Mouse (Mus musculus): ENCODE data around the gene Art2b. TPM values are rescaled to one million over a fixed set of nuclear protein-coding genes. Genes with fewer than 3 reads are reported as not detected.
"Not testable (repeated sequence)": the region's sequence is repeated elsewhere in the genome, so short reads cannot be mapped to it uniquely, and the experiment has no call there.

Gene Art2b
- polyA plus RNA-seq, 1 experiment from 2014 or later, result not detected

DNA sequence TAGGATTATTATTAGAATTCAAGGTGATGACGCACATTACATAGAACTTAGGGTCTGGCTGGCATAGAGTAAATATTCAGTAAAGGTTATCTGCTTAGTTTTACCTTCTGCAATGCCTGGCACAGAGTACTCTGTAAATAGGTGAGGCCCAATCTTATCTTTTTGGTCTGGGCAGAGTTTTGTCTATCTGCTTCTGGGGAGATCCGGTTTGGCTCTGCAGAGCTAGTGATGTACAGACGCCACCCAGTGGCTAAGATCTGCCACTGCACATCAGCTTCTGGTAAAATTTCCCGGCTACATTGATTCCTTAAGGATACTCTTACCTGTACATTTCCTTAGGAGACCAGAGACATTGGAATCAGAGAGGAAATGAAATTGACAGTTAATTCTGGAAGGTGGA lies 35.0 kb upstream of the Art2b start:
- no peak overlapping the region for H3K4me3 ChIP-seq (replicated peaks; ENCODE audit: low read depth, low read length)
- H3K9me3 ChIP-seq (replicated peaks; ENCODE audit: low read length), result no peaks in the 10 kb centered on the region
- no peaks in the 10 kb centered on the region for H3K27me3 ChIP-seq (ENCODE audit: insufficient read depth, low read length)
- no peaks in the 10 kb centered on the region for H3K36me3 ChIP-seq (ENCODE audit: insufficient read depth, low read length)
- H3K4me1 ChIP-seq (replicated peaks; ENCODE audit: insufficient read depth, low read length), result no peaks in the 10 kb centered on the region
- H3K9ac ChIP-seq (ENCODE audit: low read depth, low read length), result no peak overlapping the region
- H3K4me2 ChIP-seq (ENCODE audit: low read length), result no peak overlapping the region
- DNase-seq (ENCODE audit: low spot score) (peak; percentile 60), ATAC-seq (replicated peaks; ENCODE audit: low FRiP score, low read depth) (no peak)
- WGBS, result 28% methylated on average over 4 of the region's 4 CpGs
- H3K27ac ChIP-seq, result no peak overlapping the region
- TF ChIP-seq CTCF (IDR thresholded peaks at IDR 0.05; ENCODE audit: low read depth), result peak; percentile 78

DNA sequence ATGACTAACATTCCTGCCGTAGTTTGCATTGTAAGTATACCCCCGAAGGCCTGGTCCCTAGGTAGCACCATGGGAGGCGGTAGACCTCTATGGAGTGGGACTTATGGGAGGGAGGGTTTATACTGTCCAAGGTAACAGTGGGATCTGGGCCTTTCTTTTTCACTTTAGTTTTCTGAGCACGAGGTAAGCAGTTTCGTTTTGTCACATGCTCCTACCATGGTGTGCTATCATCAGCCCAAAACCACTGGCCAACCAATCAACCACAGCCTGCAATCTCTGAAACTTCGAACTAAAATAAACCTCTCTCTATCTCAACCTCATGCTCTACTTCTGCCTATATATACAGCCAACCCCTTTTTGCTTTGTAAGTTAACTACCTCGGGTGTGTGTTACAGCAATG lies 32.9 kb upstream of the Art2b start:
- DNase-seq (ENCODE audit: low spot score) (no peak), ATAC-seq (replicated peaks; ENCODE audit: low FRiP score, low read depth) (no peak)
- no peaks in the 10 kb centered on the region for H3K36me3 ChIP-seq (ENCODE audit: insufficient read depth, low read length)
- H3K4me1 ChIP-seq (replicated peaks; ENCODE audit: insufficient read depth, low read length), result no peaks in the 10 kb centered on the region
- no peak overlapping the region for H3K9ac ChIP-seq (ENCODE audit: low read depth, low read length)
- no peak for TF ChIP-seq CTCF (IDR thresholded peaks at IDR 0.05; ENCODE audit: low read depth)
- no peak overlapping the region for H3K4me3 ChIP-seq (replicated peaks; ENCODE audit: low read depth, low read length)
- no peaks in the 10 kb centered on the region for H3K9me3 ChIP-seq (replicated peaks; ENCODE audit: low read length)
- H3K27me3 ChIP-seq (ENCODE audit: insufficient read depth, low read length), result no peaks in the 10 kb centered on the region
- no peak overlapping the region for H3K27ac ChIP-seq
- no peak overlapping the region for H3K4me2 ChIP-seq (ENCODE audit: low read length)
- WGBS, result 84% methylated on average over 7 of the region's 7 CpGs

DNA sequence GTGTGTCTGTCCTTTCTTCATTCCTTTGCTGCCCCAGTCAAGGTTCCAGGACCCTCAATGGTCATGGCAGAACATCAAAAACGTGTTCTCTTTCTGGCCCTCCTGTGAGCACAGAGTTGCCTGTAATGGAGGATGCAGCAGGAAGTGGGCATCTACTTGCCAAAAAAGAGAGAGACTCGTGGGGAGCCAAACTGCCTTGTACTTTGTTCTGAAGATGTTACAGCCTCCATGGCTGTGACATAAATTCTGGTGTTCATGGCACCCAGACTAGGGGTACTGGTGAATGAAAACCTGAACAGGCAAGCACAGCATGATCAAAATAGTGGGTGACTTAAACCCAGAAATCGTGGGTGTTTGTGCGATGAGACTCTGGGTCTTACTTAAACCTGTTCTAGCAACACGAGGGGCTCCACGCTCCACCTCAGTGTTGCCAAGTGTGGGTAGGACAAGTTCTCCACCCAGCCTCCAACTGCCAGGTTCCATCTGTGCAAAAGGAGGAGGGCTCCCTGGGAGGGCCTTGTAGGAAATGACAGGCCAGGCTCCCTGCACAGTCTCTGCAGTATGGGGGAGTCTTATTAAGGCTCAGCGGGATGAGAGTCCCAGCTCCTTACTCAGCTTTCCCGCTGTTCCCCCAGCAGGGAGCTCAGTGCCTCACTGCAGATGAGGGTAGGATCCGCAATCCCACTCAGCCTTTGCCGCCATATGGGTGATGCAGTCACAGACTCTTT lies 32.2 kb upstream of the Art2b start:
- H3K9ac ChIP-seq (ENCODE audit: low read depth, low read length), result no peak overlapping the region
- TF ChIP-seq CTCF (IDR thresholded peaks at IDR 0.05; ENCODE audit: low read depth), result no peak
- no peak overlapping the region for H3K27ac ChIP-seq
- H3K9me3 ChIP-seq (replicated peaks; ENCODE audit: low read length), result no peaks in the 10 kb centered on the region
- no peak for ATAC-seq (replicated peaks; ENCODE audit: low FRiP score, low read depth)
- DNase-seq (ENCODE audit: low spot score), result no peak
- no peaks in the 10 kb centered on the region for H3K36me3 ChIP-seq (ENCODE audit: insufficient read depth, low read length)
- 73% methylated on average over 10 of the region's 10 CpGs for whole genome bisulfite sequencing
- no peak overlapping the region for H3K4me2 ChIP-seq (ENCODE audit: low read length)
- no peaks in the 10 kb centered on the region for H3K4me1 ChIP-seq (replicated peaks; ENCODE audit: insufficient read depth, low read length)
- H3K27me3 ChIP-seq (ENCODE audit: insufficient read depth, low read length), result no peaks in the 10 kb centered on the region
- no peak overlapping the region for H3K4me3 ChIP-seq (replicated peaks; ENCODE audit: low read depth, low read length)

DNA sequence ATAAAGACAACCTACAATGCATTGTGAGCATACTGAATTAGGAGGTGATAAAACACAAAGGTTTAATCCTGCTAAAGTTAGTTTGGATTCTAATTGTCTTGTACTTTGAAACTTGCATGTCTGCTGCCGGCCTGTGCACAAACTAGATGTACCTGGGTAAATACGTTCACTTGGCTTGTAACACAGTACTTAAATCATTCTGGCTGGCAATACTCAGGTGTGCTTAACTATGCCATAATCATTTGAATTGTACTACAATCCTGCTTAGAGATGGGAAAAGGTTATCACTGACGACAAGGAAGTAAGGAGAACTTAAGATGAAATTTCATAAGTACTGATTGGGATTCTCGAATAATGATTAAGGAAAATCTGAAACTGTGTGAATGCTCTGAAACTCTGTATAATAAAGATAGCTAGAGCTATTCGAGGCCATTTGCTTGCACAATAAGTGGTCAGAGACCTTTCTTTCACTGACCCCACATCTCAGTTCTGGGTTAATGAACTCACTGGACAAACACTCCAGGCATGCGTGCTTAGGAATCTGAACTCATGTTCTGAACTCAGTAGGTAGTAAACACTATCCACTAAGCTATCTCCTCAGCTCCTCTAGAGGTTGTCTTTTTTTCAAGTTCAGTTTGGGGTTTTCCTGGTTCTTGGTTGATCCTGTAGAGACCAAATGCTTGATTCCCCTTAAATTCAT lies 30.9 kb upstream of the Art2b start:
- ATAC-seq (replicated peaks; ENCODE audit: low FRiP score, low read depth), result no peak
- TF ChIP-seq CTCF (IDR thresholded peaks at IDR 0.05; ENCODE audit: low read depth), result no peak
- no peak overlapping the region for H3K9ac ChIP-seq (ENCODE audit: low read depth, low read length)
- DNase-seq (ENCODE audit: low spot score), result no peak
- no peaks in the 10 kb centered on the region for H3K9me3 ChIP-seq (replicated peaks; ENCODE audit: low read length)
- no peak overlapping the region for H3K4me3 ChIP-seq (replicated peaks; ENCODE audit: low read depth, low read length)
- H3K4me2 ChIP-seq (ENCODE audit: low read length), result no peak overlapping the region
- H3K4me1 ChIP-seq (replicated peaks; ENCODE audit: insufficient read depth, low read length), result no peaks in the 10 kb centered on the region
- no peaks in the 10 kb centered on the region for H3K27me3 ChIP-seq (ENCODE audit: insufficient read depth, low read length)
- WGBS, result 72% methylated on average over 6 of the region's 6 CpGs
- H3K36me3 ChIP-seq (ENCODE audit: insufficient read depth, low read length), result no peaks in the 10 kb centered on the region
- no peak overlapping the region for H3K27ac ChIP-seq

DNA sequence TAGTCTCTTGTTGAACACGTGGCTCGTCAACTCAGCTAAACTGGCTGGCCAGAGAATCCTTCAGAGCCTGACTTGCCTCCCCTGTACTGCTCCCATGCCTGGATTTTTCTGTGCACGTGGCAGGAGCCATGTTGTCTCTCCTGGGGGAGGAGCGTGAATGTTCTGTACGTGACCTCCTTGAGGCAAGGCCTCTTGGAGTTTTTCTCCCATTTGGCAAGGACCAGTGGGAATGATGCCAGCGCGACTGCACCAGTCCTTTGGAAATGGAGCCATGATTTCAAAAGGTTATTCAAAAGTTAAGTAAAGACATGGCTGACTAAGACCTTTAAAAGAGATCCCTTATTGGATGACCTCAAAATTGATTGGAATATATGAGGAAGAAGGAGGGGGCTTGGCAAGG lies 30.0 kb upstream of the Art2b start:
- Histone ChIP-seq H3K9ac (ENCODE audit: low read depth, low read length) (no peak overlapping the region), H3K4me1 (replicated peaks; ENCODE audit: insufficient read depth, low read length) (no peaks in the 10 kb centered on the region), H3K27me3 (ENCODE audit: insufficient read depth, low read length) (no peaks in the 10 kb centered on the region), H3K4me3 (replicated peaks; ENCODE audit: low read depth, low read length) (no peak overlapping the region), H3K36me3 (ENCODE audit: insufficient read depth, low read length) (no peaks in the 10 kb centered on the region), H3K27ac (no peak overlapping the region), H3K9me3 (replicated peaks; ENCODE audit: low read length) (no peaks in the 10 kb centered on the region), H3K4me2 (ENCODE audit: low read length) (no peak overlapping the region)
- no peak for TF ChIP-seq CTCF (IDR thresholded peaks at IDR 0.05; ENCODE audit: low read depth)
- no peak for ATAC-seq (replicated peaks; ENCODE audit: low FRiP score, low read depth)
- WGBS, result 77% methylated on average over 7 of the region's 7 CpGs
- no peak for DNase-seq (ENCODE audit: low spot score)

DNA sequence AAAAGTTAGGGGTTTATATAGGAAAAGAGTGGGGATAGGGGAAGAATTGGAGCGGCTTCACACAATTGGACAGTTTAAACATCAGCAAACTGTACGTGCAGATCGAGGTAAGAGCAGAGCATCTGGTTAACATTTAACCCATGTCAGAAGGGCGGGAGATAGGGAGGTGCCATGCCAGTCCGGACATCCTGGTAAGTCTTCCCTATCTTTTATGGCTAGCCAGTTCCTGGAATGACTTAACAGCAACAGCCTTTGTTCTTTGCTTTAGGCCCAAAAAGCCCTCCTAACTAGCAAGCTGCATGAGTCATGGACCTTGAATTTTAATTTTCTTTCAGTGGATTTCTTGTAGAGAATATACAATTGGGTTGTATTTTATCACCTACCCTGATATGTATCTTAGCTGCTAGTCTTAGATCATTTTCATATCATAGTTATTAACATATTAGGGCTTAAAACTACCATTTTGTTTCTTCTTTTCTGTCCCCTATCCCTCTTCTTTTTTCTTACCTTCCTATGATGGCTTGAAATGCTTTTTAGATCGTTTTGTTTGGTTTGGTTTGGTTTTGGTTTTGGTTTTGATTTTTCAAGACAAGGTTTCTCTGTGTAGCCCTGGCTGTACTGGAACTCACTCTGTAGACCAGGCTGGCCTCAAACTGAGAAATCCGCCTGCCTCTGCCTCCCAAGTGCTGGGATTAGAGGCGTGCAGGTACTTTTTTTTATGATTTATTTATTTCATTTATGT lies 27.6 kb upstream of the Art2b start:
- H3K4me2 ChIP-seq (ENCODE audit: low read length); H3K27me3 ChIP-seq (ENCODE audit: insufficient read depth, low read length); ATAC-seq (replicated peaks; ENCODE audit: low FRiP score, low read depth); H3K4me3 ChIP-seq (replicated peaks; ENCODE audit: low read depth, low read length); DNase-seq (ENCODE audit: low spot score); H3K4me1 ChIP-seq (replicated peaks; ENCODE audit: insufficient read depth, low read length); H3K36me3 ChIP-seq (ENCODE audit: insufficient read depth, low read length); H3K9ac ChIP-seq (ENCODE audit: low read depth, low read length); H3K9me3 ChIP-seq (replicated peaks; ENCODE audit: low read length); H3K27ac ChIP-seq: not testable (repeated sequence)
- WGBS, result 77% methylated on average over 8 of the region's 8 CpGs

Measured in kidney, postnatal 0 days (tissue).